Mouse (Mus musculus) intestine, embryonic 15.5 days (tissue): ENCODE results near the gene Abcc4. TPM values are rescaled to one million over a fixed set of nuclear protein-coding genes. Genes with fewer than 3 reads are reported as not detected.

Source experiments
- ATAC-seq: fragments of 200-750 bp; cut with Nextera tagmentation; 2 replicates; pipeline ENCODE4 v1.8.0; 2017; ENCODE audit warnings: moderate TSS enrichment, moderate library complexity
- H3K27ac ChIP-seq: fragments of 300-500 bp; sonication (generic); 2 replicates; pipeline ENCODE4 v1.5.1; 2015; ENCODE audit warnings: mild to moderate bottlenecking, inconsistent platforms
- H3K27me3 ChIP-seq: fragments of 300-500 bp; sonication (generic); replicated peaks from 2 replicates; pipeline ENCODE4 v1.6.1; 2015; ENCODE audit warnings: inconsistent platforms
- H3K36me3 ChIP-seq: fragments of 300-500 bp; sonication (generic); 2 replicates; pipeline ENCODE4 v1.6.1; 2015; ENCODE audit warnings: inconsistent platforms
- H3K4me1 ChIP-seq: fragments of 300-500 bp; sonication (generic); replicated peaks from 2 replicates; pipeline ENCODE4 v1.6.1; 2015; ENCODE audit warnings: inconsistent platforms
- H3K4me2 ChIP-seq: fragments of 300-500 bp; sonication (generic); replicated peaks from 2 replicates; pipeline ENCODE4 v1.6.1; 2015; ENCODE audit warnings: mild to moderate bottlenecking, inconsistent platforms
- H3K4me3 ChIP-seq: fragments of 300-500 bp; sonication (generic); replicated peaks from 2 replicates; pipeline ENCODE4 v1.5.1; 2015; ENCODE audit warnings: inconsistent platforms
- H3K9ac ChIP-seq: fragments of 300-500 bp; sonication (generic); 2 replicates; pipeline ENCODE4 v1.6.1; 2015; ENCODE audit warnings: inconsistent platforms
- H3K9me3 ChIP-seq: fragments of 300-500 bp; sonication (generic); 2 replicates; pipeline ENCODE4 v1.6.1; 2016; ENCODE audit warnings: inconsistent platforms
- WGBS: fragments of 180-500 bp; shearing (Covaris S2); methylation state at CpG from one replicate; pipeline ENCODE4 v1.1.7; 2015; 5-methylcytosine and 5-hydroxymethylcytosine counted together
- polyA plus RNA-seq: library from polyadenylated mRNA; unstranded; fragments of >200 nt; fragmentation: Nextera tagmentation; extraction: Ambion mirVana; gene quantifications from 2 replicates; pipeline ENCODE4 v1.2.1, GENCODE M21; 2015

Gene Abcc4
- polyA plus RNA-seq, 1 experiment from 2014 or later = 2.2 TPM

GRCm38 (mm10) chr14:118582333-118582941 is 123.6 kb downstream of the Abcc4 start:
- no peaks in the 10 kb centered on the region for H3K36me3 ChIP-seq
- H3K27ac ChIP-seq = no peak overlapping the region
- H3K4me1 ChIP-seq = no peaks in the 10 kb centered on the region
- no peak overlapping the region for H3K9ac ChIP-seq
- no peak overlapping the region for H3K4me2 ChIP-seq
- no peaks in the 10 kb centered on the region for H3K27me3 ChIP-seq
- H3K4me3 ChIP-seq = no peak overlapping the region
- peak; percentile 87 for ATAC-seq
- no peaks in the 10 kb centered on the region for H3K9me3 ChIP-seq
- WGBS = 68% methylated on average over 8 of the region's 8 CpGs

- 62% methylated on average over 8 of the region's 8 CpGs for WGBS
- Histone ChIP-seq H3K4me3 (no peak overlapping the region), H3K27ac (no peak overlapping the region), H3K9me3 (no peaks in the 10 kb centered on the region), H3K36me3 (no peaks in the 10 kb centered on the region), H3K4me2 (no peak overlapping the region), H3K27me3 (no peaks in the 10 kb centered on the region), H3K4me1 (no peaks in the 10 kb centered on the region), H3K9ac (no peak overlapping the region)
- ATAC-seq = no peak
Observed at GRCm38 (mm10) chr14:118581673-118582072, 124.3 kb downstream of the Abcc4 start.

- ATAC-seq = no peak
- Histone ChIP-seq H3K4me3 (no peak overlapping the region), H3K36me3 (no peaks in the 10 kb centered on the region), H3K4me2 (no peak overlapping the region), H3K27me3 (no peaks in the 10 kb centered on the region), H3K27ac (no peak overlapping the region), H3K9ac (no peak overlapping the region), H3K4me1 (no peaks in the 10 kb centered on the region), H3K9me3 (no peaks in the 10 kb centered on the region)
- WGBS = 83% methylated on average over 19 of the region's 19 CpGs
Observed at GRCm38 (mm10) chr14:118579013-118579728, 126.8 kb downstream of the Abcc4 start.

GRCm38 (mm10) chr14:118577895-118578294 is 128.1 kb downstream of the Abcc4 start:
- Histone ChIP-seq H3K27me3 (no peaks in the 10 kb centered on the region), H3K4me2 (no peak overlapping the region), H3K27ac (no peak overlapping the region), H3K4me1 (no peaks in the 10 kb centered on the region), H3K4me3 (no peak overlapping the region), H3K36me3 (no peaks in the 10 kb centered on the region), H3K9ac (no peak overlapping the region), H3K9me3 (no peaks in the 10 kb centered on the region)
- ATAC-seq = no peak
- 87% methylated on average over 5 of the region's 5 CpGs for WGBS

- no peaks in the 10 kb centered on the region for H3K4me1 ChIP-seq
- H3K36me3 ChIP-seq = no peaks in the 10 kb centered on the region
- no peak overlapping the region for H3K27ac ChIP-seq
- no peak for ATAC-seq
- WGBS = 71% methylated on average over 9 of the region's 9 CpGs
- no peak overlapping the region for H3K4me2 ChIP-seq
- no peak overlapping the region for H3K9ac ChIP-seq
- H3K27me3 ChIP-seq = no peaks in the 10 kb centered on the region
- no peaks in the 10 kb centered on the region for H3K9me3 ChIP-seq
- no peak overlapping the region for H3K4me3 ChIP-seq
Observed at GRCm38 (mm10) chr14:118572688-118573245, 133.3 kb downstream of the Abcc4 start.

GRCm38 (mm10) chr14:118569586-118569985 is 136.4 kb downstream of the Abcc4 start:
- H3K4me3 ChIP-seq = no peak overlapping the region
- H3K9ac ChIP-seq = no peak overlapping the region
- ATAC-seq = no peak
- H3K36me3 ChIP-seq = no peaks in the 10 kb centered on the region
- H3K9me3 ChIP-seq = no peaks in the 10 kb centered on the region
- no peak overlapping the region for H3K27ac ChIP-seq
- no peak overlapping the region for H3K4me2 ChIP-seq
- H3K27me3 ChIP-seq = no peaks in the 10 kb centered on the region
- 92% methylated on average over 13 of the region's 13 CpGs for WGBS
- no peaks in the 10 kb centered on the region for H3K4me1 ChIP-seq

- no peak overlapping the region for H3K9ac ChIP-seq
- H3K9me3 ChIP-seq = no peaks in the 10 kb centered on the region
- H3K36me3 ChIP-seq = no peaks in the 10 kb centered on the region
- no peak overlapping the region for H3K4me2 ChIP-seq
- ATAC-seq = no peak
- H3K4me1 ChIP-seq = no peaks in the 10 kb centered on the region
- no peaks in the 10 kb centered on the region for H3K27me3 ChIP-seq
- H3K4me3 ChIP-seq = no peak overlapping the region
- H3K27ac ChIP-seq = no peak overlapping the region
- 54% methylated on average over 17 of the region's 17 CpGs for WGBS
Observed at GRCm38 (mm10) chr14:118568116-118568673, 137.8 kb downstream of the Abcc4 start.

GRCm38 (mm10) chr14:118566809-118567208 is 139.2 kb downstream of the Abcc4 start:
- no peaks in the 10 kb centered on the region for H3K9me3 ChIP-seq
- WGBS = 77% methylated on average over 5 of the region's 5 CpGs
- no peak overlapping the region for H3K27ac ChIP-seq
- no peaks in the 10 kb centered on the region for H3K4me1 ChIP-seq
- no peak overlapping the region for H3K9ac ChIP-seq
- no peaks in the 10 kb centered on the region for H3K27me3 ChIP-seq
- no peaks in the 10 kb centered on the region for H3K36me3 ChIP-seq
- 0 out of 2 replicates have a peak overlapping the region, but pooled peaks have one; percentile 16 for H3K4me2 ChIP-seq
- H3K4me3 ChIP-seq = no peak overlapping the region
- no peak for ATAC-seq

GRCm38 (mm10) chr14:118566214-118566688 is 139.8 kb downstream of the Abcc4 start:
- H3K27me3 ChIP-seq = no peaks in the 10 kb centered on the region
- no peaks in the 10 kb centered on the region for H3K36me3 ChIP-seq
- peak; percentile 56; the same call in 1 of the 2 replicates for ATAC-seq
- no peak overlapping the region for H3K9ac ChIP-seq
- H3K4me3 ChIP-seq = no peak overlapping the region
- no peaks in the 10 kb centered on the region for H3K9me3 ChIP-seq
- H3K4me2 ChIP-seq = peak overlapping the region; percentile 16; the same call in 1 of the 2 replicates
- no peaks in the 10 kb centered on the region for H3K4me1 ChIP-seq
- 38% methylated on average over 12 of the region's 12 CpGs for WGBS
- no peak overlapping the region for H3K27ac ChIP-seq

GRCm38 (mm10) chr14:118565696-118566095 is 140.3 kb downstream of the Abcc4 start:
- H3K27ac ChIP-seq = no peak overlapping the region
- no peak for ATAC-seq
- no peaks in the 10 kb centered on the region for H3K27me3 ChIP-seq
- H3K4me1 ChIP-seq = no peaks in the 10 kb centered on the region
- H3K9me3 ChIP-seq = no peaks in the 10 kb centered on the region
- no peak overlapping the region for H3K4me2 ChIP-seq
- H3K36me3 ChIP-seq = no peaks in the 10 kb centered on the region
- no peak overlapping the region for H3K4me3 ChIP-seq
- H3K9ac ChIP-seq = no peak overlapping the region
- WGBS = 93% methylated on average over 5 of the region's 5 CpGs

GRCm38 (mm10) chr14:118563570-118563969 is 142.4 kb downstream of the Abcc4 start:
- WGBS = 73% methylated on average over 8 of the region's 8 CpGs
- Histone ChIP-seq H3K4me1 (no peaks in the 10 kb centered on the region), H3K27me3 (no peaks in the 10 kb centered on the region), H3K27ac (no peak overlapping the region), H3K36me3 (no peaks in the 10 kb centered on the region), H3K4me2 (no peak overlapping the region), H3K9ac (no peak overlapping the region), H3K9me3 (no peaks in the 10 kb centered on the region), H3K4me3 (no peak overlapping the region)
- ATAC-seq = no peak

- no peaks in the 10 kb centered on the region for H3K27me3 ChIP-seq
Observed at GRCm38 (mm10) chr14:118552901-118553475, 153.0 kb downstream of the Abcc4 start.

More at GRCm38 (mm10) chr14:118552901-118553475, 153.0 kb downstream of the Abcc4 start:
- H3K27ac ChIP-seq = no peak overlapping the region
- no peak for ATAC-seq
- H3K36me3 ChIP-seq = no peaks in the 10 kb centered on the region
- no peaks in the 10 kb centered on the region for H3K4me1 ChIP-seq
- WGBS = 82% methylated on average over 20 of the region's 20 CpGs
- H3K9ac ChIP-seq = no peak overlapping the region
- H3K9me3 ChIP-seq = no peaks in the 10 kb centered on the region
- H3K4me3 ChIP-seq = no peak overlapping the region
- no peak overlapping the region for H3K4me2 ChIP-seq
